Mouse (Mus musculus): ENCODE measurements around the gene Gpd1l. TPM values are rescaled to one million over a fixed set of nuclear protein-coding genes. Genes with fewer than 3 reads are reported as not detected.

Gene Gpd1l
- polyA plus RNA-seq, 2 experiments: 3.4 to 4.6 TPM

DNA sequence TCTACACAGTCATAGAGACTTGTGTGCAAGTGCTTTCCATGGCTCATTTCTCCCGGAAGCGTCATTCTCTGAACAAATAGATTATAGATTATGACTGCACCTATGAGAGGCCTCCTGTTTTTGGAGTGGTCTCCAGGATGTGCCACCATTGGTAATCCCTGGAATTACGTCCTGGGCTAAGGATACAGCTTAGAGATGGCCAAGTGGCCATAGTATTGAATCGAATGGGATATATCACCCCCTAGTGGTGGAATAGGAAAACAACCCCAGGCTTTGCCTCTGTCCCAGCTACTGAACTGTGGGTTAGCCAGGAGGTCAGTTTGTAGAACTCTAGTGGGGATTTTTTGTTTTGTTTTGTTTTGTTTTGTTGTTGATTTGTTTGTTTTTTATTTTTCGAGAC is 23.2 kb upstream of the Gpd1l start:
- DNase-seq (ENCODE audit: low read depth in 3 of 3, low spot score in 3 of 3) (no peak), ATAC-seq (ENCODE audit: insufficient read depth) (no peak)
- H3K27ac ChIP-seq: no peak overlapping the region
- WGBS (ENCODE audit: insufficient replicate concordance): 34% methylated on average over 5 of the region's 5 CpGs
- H3K9ac ChIP-seq (replicated peaks): no peak overlapping the region
- H3K4me3 ChIP-seq (ENCODE audit: insufficient read depth in 1 of 2, low read depth in 2 of 2, low read length in 2 of 2): no peak overlapping the region
- H3K36me3 ChIP-seq (replicated peaks; ENCODE audit: control insufficient read depth, insufficient read depth, low read depth): no peaks in the 10 kb centered on the region
- no peak overlapping the region for H3K4me2 ChIP-seq (ENCODE audit: low read depth)
- H3K9me3 ChIP-seq (ENCODE audit: control insufficient read depth, low read length): no peaks in the 10 kb centered on the region
- no peak for TF ChIP-seq EP300 (IDR thresholded peaks at IDR 0.05; ENCODE audit: low read depth)
- TF ChIP-seq CTCF (IDR thresholded peaks at IDR 0.05; ENCODE audit: low read depth): peak; percentile 71
- H3K4me1 ChIP-seq (replicated peaks; ENCODE audit: control insufficient read depth in 2 of 2, insufficient read depth in 2 of 2, low read length in 1 of 2): no peaks in the 10 kb centered on the region
- H3K27me3 ChIP-seq (ENCODE audit: control insufficient read depth, insufficient read depth, low read length): no peaks in the 10 kb centered on the region

DNA sequence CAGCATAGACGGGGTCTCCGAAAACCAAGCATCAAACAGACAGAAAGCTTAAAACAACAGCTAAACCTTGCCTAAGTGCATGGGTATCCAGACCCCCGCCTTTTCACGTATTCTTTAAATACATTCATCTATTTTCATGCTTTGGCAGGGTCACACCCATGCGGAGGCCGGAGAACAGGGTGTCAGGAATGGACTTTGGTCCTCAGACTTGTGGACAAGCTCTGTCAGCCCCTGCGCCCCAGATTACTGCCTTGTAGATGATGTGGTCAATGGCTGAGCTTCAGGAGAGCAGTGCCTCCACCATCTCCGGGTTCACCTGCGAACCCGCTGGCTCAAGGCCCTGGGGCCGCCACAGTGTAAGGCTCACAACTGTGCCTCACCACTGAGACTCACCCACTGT is 21.6 kb upstream of the Gpd1l start:
- ATAC-seq (ENCODE audit: insufficient read depth): no peak
- H3K9ac ChIP-seq (replicated peaks): no peak overlapping the region
- H3K4me3 ChIP-seq (ENCODE audit: insufficient read depth in 1 of 2, low read depth in 2 of 2, low read length in 2 of 2): no peak overlapping the region
- 80% methylated on average over 11 of the region's 11 CpGs for WGBS (ENCODE audit: insufficient replicate concordance)
- H3K4me1 ChIP-seq (replicated peaks; ENCODE audit: control insufficient read depth in 2 of 2, insufficient read depth in 2 of 2, low read length in 1 of 2): no peaks in the 10 kb centered on the region
- DNase-seq (ENCODE audit: low read depth in 3 of 3, low spot score in 3 of 3): no peak
- H3K36me3 ChIP-seq (replicated peaks; ENCODE audit: control insufficient read depth, insufficient read depth, low read depth): no peaks in the 10 kb centered on the region
- TF ChIP-seq CTCF (IDR thresholded peaks at IDR 0.05; ENCODE audit: low read depth) (no peak), EP300 (IDR thresholded peaks at IDR 0.05; ENCODE audit: low read depth) (no peak)
- no peak overlapping the region for H3K4me2 ChIP-seq (ENCODE audit: low read depth)
- no peak overlapping the region for H3K27ac ChIP-seq
- H3K9me3 ChIP-seq (ENCODE audit: control insufficient read depth, low read length): no peaks in the 10 kb centered on the region
- no peaks in the 10 kb centered on the region for H3K27me3 ChIP-seq (ENCODE audit: control insufficient read depth, insufficient read depth, low read length)

DNA sequence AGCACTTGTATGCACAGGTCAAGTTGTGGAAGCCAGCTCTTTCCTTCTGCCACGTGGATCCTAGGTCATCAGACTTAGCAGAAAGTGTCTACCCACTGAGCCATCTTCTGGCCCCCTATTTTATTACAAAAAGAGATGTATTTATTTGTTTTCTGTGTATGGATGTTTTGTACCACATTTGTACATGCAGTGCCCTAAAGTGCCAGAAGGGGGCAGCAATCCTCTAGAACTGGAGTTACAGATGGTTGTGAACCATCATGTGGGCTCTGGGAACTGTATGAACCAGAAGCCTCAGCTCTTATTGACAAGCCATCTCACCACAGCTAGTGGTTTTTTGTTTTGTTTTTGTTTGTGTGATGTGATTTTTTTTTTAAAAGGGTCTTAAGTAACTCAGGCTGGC is 19.1 kb upstream of the Gpd1l start:
- no peak overlapping the region for H3K4me3 ChIP-seq (ENCODE audit: insufficient read depth in 1 of 2, low read depth in 2 of 2, low read length in 2 of 2)
- H3K4me1 ChIP-seq (replicated peaks; ENCODE audit: control insufficient read depth in 2 of 2, insufficient read depth in 2 of 2, low read length in 1 of 2): no peaks in the 10 kb centered on the region
- no peaks in the 10 kb centered on the region for H3K9me3 ChIP-seq (ENCODE audit: control insufficient read depth, low read length)
- H3K36me3 ChIP-seq (replicated peaks; ENCODE audit: control insufficient read depth, insufficient read depth, low read depth): no peaks in the 10 kb centered on the region
- TF ChIP-seq EP300 (IDR thresholded peaks at IDR 0.05; ENCODE audit: low read depth) (no peak), CTCF (IDR thresholded peaks at IDR 0.05; ENCODE audit: low read depth) (peak; percentile 66)
- DNase-seq (ENCODE audit: low read depth in 3 of 3, low spot score in 3 of 3) (no peak), ATAC-seq (ENCODE audit: insufficient read depth) (no peak)
- WGBS (ENCODE audit: insufficient replicate concordance): 12% methylated on average over 1 of the region's 1 CpGs
- no peak overlapping the region for H3K27ac ChIP-seq
- H3K27me3 ChIP-seq (ENCODE audit: control insufficient read depth, insufficient read depth, low read length): no peaks in the 10 kb centered on the region
- H3K9ac ChIP-seq (replicated peaks): no peak overlapping the region
- no peak overlapping the region for H3K4me2 ChIP-seq (ENCODE audit: low read depth)

DNA sequence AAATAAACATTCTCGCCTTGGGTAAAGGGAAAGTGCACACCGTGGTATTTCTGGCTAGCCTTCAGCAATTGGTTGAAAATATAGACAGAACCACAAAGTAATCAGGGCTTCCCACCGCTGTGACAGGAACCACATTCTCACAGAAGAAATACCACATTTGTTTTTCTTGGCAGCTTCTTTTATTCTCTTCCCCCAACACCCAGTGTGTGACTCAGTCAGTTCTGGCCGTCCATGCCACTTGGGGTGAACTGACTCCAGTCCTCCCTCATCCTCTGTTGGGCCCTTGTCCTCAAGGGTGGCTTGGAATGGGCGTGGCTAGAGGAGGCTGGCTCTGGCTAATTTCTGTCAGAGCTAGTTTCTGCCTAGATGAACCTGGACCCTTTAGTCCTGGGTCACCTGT is 14.6 kb upstream of the Gpd1l start:
- ATAC-seq (ENCODE audit: insufficient read depth) (no peak), DNase-seq (ENCODE audit: low read depth in 3 of 3, low spot score in 3 of 3) (no peak)
- Histone ChIP-seq H3K27me3 (ENCODE audit: control insufficient read depth, insufficient read depth, low read length) (no peaks in the 10 kb centered on the region), H3K9me3 (ENCODE audit: control insufficient read depth, low read length) (no peaks in the 10 kb centered on the region), H3K36me3 (replicated peaks; ENCODE audit: control insufficient read depth, insufficient read depth, low read depth) (no peaks in the 10 kb centered on the region), H3K27ac (no peak overlapping the region), H3K4me2 (ENCODE audit: low read depth) (no peak overlapping the region), H3K4me3 (ENCODE audit: insufficient read depth in 1 of 2, low read depth in 2 of 2, low read length in 2 of 2) (no peak overlapping the region), H3K4me1 (replicated peaks; ENCODE audit: control insufficient read depth in 2 of 2, insufficient read depth in 2 of 2, low read length in 1 of 2) (no peaks in the 10 kb centered on the region), H3K9ac (replicated peaks) (no peak overlapping the region)
- WGBS (ENCODE audit: insufficient replicate concordance): 27% methylated on average over 5 of the region's 5 CpGs
- no peak for TF ChIP-seq CTCF (IDR thresholded peaks at IDR 0.05; ENCODE audit: low read depth)

DNA sequence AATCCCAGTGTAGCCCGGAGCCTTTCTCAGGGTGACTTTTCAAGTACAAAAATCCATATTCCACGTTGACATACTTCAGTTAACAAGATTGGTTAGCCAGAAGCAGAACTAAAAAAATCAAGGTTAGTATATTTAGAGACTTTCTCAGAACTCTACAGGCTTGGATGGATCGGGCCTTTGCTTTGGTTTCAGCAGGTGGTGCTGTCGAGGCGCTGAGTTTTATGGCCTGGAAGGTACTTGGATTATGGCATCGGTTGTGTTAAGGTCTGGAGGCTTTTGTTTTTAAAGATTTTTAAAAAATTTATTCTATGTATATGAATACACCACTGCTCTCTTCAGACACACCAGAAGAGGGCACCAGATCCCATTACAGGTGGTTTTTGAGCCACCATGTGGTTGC is 11.8 kb upstream of the Gpd1l start:
- ATAC-seq (ENCODE audit: insufficient read depth) (no peak), DNase-seq (ENCODE audit: low read depth in 3 of 3, low spot score in 3 of 3) (no peak)
- TF ChIP-seq EP300 (IDR thresholded peaks at IDR 0.05; ENCODE audit: low read depth) (no peak), CTCF (IDR thresholded peaks at IDR 0.05; ENCODE audit: low read depth) (no peak)
- Histone ChIP-seq H3K27ac (no peak overlapping the region), H3K4me1 (replicated peaks; ENCODE audit: control insufficient read depth in 2 of 2, insufficient read depth in 2 of 2, low read length in 1 of 2) (no peaks in the 10 kb centered on the region), H3K27me3 (ENCODE audit: control insufficient read depth, insufficient read depth, low read length) (no peaks in the 10 kb centered on the region), H3K9ac (replicated peaks) (no peak overlapping the region), H3K4me2 (ENCODE audit: low read depth) (no peak overlapping the region), H3K4me3 (ENCODE audit: insufficient read depth in 1 of 2, low read depth in 2 of 2, low read length in 2 of 2) (no peak overlapping the region), H3K36me3 (replicated peaks; ENCODE audit: control insufficient read depth, insufficient read depth, low read depth) (no peaks in the 10 kb centered on the region), H3K9me3 (ENCODE audit: control insufficient read depth, low read length) (no peaks in the 10 kb centered on the region)
- WGBS (ENCODE audit: insufficient replicate concordance): 64% methylated on average over 6 of the region's 6 CpGs

DNA sequence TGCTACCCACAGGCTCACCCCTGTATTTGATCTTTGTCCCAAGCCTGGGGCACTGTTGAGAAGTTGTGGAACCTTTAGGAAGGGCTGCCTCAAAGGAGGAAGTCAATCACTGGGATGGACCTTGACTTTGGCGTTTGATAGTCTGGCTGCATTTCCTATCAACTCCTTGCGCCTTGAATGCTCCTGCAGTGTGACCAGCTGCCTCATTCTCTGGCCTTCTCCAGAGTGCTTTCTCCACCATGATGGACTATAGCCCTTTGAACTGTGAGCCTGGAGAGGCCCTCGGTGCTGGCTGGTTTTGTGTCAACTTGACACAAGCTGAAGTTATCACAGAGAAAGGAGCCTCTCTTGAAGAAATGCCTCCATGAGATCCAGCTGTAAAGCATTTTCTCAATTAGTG is 10.9 kb upstream of the Gpd1l start:
- H3K9me3 ChIP-seq (ENCODE audit: control insufficient read depth, low read length): no peaks in the 10 kb centered on the region
- WGBS (ENCODE audit: insufficient replicate concordance): 47% methylated on average over 3 of the region's 3 CpGs
- no peak overlapping the region for H3K4me2 ChIP-seq (ENCODE audit: low read depth)
- H3K4me3 ChIP-seq (ENCODE audit: insufficient read depth in 1 of 2, low read depth in 2 of 2, low read length in 2 of 2): no peak overlapping the region
- no peaks in the 10 kb centered on the region for H3K27me3 ChIP-seq (ENCODE audit: control insufficient read depth, insufficient read depth, low read length)
- no peak for DNase-seq (ENCODE audit: low read depth in 3 of 3, low spot score in 3 of 3)
- H3K27ac ChIP-seq: no peak overlapping the region
- no peaks in the 10 kb centered on the region for H3K36me3 ChIP-seq (replicated peaks; ENCODE audit: control insufficient read depth, insufficient read depth, low read depth)
- TF ChIP-seq CTCF (IDR thresholded peaks at IDR 0.05; ENCODE audit: low read depth) (no peak), EP300 (IDR thresholded peaks at IDR 0.05; ENCODE audit: low read depth) (no peak)
- ATAC-seq (ENCODE audit: insufficient read depth): no peak
- no peak overlapping the region for H3K9ac ChIP-seq (replicated peaks)
- H3K4me1 ChIP-seq (replicated peaks; ENCODE audit: control insufficient read depth in 2 of 2, insufficient read depth in 2 of 2, low read length in 1 of 2): no peaks in the 10 kb centered on the region

Measured in liver, embryonic 14.5 days (tissue).